Mouse (Mus musculus): ENCODE measurements around the gene Cxcl2.

The Cxcl2 gene

DNA sequence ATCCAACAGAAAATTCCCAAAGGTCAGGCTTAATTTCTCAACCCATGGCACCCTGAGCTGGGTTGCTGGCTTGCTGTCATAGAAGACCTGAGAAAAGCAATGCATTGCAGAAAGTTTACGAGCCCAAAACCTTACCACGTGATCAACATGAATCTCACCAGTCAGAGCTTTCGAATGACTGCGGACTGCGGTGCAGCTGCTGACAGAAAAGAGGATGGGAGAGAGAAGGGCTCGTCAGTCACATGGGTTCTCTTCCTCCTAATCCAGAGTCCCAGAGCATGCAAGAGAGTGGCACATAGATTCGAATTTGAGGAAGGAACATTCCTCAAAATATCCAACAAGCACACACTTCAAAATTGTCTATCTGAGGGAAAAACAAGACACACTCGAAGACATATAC lies 9.4 kb upstream of the Cxcl2 start:
- no peak for DNase-seq (ENCODE audit: low read depth, low spot score)

DNA sequence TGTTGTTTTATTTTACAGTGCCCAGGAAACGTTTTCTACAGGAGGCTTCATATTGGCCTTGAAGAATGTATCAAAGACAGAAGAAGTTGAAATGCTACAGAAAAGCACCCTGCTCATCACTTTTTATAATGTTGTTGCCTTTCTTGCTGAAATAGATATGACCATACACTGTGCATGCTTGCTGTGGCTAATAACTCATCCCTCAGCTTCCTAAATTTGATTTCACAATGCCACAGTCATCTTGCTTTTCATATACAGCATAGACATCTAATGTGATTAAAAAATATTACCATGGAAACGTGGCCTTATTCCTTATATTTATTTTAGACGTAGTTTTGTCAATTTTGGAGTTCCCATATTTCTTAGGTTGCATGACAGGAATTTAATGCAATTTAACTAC lies 6.2 kb upstream of the Cxcl2 start:
- no peak for DNase-seq (ENCODE audit: low read depth, low spot score)

DNA sequence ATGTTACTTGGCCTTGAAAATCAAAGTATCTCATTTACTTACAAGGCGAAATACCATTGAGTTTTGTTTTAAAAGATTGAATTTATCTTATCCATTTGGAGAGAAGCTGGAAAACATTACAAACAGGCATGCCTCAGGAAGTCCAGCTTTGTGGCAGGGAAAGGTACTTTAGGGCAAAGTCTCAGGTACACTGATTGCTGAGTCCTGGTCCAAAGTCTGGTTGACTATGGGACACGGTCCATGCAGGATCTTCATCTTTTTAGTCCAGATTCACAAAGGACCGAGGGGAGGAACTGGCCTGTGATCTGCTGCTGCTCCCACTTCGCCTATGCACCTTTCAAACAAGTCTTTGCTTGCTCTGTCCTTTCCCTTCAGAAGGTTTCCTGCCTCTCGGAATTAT lies 4.4 kb upstream of the Cxcl2 start:
- no peak for DNase-seq (ENCODE audit: low read depth, low spot score)

DNA sequence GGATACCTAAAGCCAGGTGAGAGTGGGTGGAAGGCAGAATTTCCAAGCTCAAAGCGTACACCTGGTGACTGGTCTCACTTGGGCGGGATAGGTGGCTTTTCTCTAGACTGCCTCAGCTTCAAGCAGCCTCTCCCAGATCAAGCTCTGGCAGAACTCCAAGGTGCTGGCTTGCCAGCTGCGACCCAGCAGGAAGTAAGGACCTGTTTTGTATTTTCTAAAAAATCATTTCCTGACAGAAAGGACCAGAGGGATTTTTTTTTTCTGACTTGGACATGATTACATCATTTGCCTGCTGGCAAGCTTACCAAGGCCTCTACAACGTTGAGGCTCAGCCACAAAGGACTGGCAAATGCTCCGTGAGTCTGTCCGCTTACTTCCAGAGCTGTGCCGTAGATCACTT lies 3.5 kb upstream of the Cxcl2 start:
- DNase-seq (ENCODE audit: low read depth, low spot score): no peak

DNA sequence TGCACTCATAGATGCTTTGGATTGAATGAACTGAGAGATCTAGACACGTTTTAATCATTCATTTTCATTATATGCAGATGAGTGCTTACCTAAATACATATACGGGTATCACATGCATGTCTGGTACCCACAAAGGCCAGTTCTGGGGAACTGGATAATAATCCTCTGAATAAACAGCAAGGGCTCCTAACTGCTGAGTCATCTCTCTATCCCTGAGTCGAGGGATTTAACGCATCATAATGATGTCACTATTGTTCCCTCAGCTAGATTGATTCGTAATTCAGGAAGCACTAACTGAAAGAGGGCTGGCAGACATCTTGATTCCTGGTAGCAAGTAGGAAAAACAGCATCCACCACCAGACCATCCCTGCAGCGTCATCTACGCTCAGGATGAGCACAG lies 3.0 kb upstream of the Cxcl2 start:
- DNase-seq (ENCODE audit: low read depth, low spot score): peak; percentile 24

DNA sequence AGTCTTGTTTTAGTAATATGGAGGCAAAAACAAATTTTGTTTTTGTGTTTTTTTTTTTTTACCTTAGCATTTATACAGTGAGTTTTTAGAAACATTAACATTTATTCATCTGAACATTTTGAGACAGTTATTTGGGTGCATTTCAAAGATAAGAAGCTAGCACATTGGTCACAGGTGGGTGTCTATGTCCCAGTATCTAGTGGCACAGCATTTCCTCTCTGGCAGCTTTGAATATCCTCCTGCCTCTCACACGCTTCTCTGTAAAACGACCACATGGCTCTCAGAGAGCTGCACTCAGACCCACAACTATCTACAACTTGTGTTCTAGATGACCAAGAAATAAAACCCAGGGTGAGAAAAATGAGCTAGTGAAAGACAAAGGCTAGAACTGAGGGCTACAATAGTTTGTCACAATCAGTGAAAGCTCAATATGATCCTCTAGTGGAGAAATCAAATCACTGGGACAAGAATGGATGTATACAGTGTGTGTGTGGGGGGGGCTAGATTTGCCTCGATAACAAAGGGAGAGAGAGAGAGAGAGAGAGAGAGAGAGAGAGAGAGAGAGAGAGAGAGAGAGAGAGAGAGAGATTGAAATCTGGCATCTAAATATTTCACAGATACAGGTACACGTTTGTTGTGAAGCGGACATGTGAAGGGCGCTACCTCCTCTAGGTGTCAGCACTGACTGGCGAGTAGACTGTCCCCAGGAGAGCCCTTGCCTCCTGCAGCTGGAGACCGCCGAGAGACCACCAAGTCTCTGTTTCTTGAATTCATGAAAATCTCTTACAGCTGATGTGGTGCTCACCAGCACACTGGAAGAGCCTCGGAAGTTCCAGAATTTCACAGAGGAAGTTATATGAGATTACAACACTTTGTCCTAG lies 1.1 kb upstream of the Cxcl2 start:
- DNase-seq (ENCODE audit: low read depth, low spot score): no peak

DNA sequence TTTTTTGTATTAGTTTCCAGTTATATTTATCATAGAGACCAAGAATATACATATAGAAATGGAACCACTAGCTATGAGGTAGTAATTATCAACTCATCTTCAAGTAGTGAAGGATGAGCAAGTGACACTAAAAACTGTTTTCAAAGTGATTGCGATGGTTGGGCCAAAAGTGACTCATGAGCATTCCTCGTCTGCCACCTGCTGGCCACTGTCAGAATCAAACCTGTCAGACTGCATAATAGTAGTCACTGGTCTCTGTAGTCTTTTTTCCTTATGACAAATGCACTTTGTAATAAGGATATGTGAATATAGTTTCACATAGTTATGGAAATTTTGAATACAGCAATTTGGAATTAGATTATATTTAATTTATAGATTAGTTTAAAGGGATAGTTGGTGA lies 5.3 kb downstream of the Cxcl2 start:
- DNase-seq (ENCODE audit: low read depth, low spot score): peak; percentile 74

DNA sequence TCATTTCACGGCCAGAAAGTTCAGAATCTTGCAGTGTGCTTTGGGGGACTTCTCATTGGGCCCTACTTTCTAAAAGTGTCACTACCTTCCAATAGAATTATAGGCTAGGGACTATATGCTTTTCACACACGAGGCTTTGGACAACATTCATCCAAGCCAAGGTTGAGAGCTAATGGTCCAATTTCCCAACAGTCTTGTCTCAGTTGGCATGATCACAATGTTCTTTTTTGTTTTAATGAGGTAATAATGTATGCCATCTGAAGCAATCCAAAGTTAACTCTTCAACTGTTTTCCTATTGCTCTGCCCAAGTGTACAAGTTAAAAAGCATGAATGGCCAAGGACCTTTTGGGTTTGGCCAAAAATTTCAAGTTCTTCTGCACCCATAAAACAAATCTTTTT lies 15.8 kb downstream of the Cxcl2 start:
- DNase-seq (ENCODE audit: low read depth, low spot score): no peak

DNA sequence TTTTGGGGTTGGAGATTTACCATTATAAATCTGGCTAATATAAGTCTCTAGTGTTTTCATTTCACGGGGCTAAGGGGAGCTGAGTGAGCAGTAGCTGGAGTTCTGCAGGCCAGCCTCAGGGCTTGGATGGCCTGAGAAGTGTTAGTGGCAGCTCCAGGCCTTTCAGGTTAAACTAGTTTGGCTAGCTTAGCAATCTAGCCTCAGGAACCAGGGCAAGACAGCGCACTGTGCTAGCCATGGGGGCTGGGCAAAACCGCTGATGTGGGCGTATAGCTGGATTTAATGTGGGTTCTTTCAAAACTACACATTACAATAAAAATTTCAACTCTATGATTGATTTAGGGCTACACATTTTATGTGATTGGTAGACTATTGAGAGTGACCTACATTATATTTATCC lies 19.3 kb downstream of the Cxcl2 start:
- DNase-seq (ENCODE audit: low read depth, low spot score): no peak

DNA sequence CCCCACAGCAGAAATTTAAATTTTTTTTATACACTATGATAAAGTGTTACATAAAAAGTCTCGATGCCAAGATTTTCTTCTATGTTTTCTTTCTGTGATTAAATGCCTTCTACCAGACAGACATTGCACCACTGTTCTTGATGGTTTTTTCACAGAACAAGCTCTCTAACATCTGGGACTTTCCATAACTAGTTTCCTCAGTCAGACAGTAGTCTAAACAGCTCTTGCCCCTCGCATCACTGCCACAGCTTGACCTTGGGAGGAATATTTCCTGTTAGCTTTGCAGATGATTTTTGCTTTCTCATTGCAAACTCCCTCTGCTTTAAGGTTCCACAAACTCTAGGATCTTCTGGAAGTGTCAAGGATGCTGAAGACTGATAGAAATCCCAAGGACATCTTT lies 26.9 kb downstream of the Cxcl2 start:
- no peak for DNase-seq (ENCODE audit: low read depth, low spot score)

DNA sequence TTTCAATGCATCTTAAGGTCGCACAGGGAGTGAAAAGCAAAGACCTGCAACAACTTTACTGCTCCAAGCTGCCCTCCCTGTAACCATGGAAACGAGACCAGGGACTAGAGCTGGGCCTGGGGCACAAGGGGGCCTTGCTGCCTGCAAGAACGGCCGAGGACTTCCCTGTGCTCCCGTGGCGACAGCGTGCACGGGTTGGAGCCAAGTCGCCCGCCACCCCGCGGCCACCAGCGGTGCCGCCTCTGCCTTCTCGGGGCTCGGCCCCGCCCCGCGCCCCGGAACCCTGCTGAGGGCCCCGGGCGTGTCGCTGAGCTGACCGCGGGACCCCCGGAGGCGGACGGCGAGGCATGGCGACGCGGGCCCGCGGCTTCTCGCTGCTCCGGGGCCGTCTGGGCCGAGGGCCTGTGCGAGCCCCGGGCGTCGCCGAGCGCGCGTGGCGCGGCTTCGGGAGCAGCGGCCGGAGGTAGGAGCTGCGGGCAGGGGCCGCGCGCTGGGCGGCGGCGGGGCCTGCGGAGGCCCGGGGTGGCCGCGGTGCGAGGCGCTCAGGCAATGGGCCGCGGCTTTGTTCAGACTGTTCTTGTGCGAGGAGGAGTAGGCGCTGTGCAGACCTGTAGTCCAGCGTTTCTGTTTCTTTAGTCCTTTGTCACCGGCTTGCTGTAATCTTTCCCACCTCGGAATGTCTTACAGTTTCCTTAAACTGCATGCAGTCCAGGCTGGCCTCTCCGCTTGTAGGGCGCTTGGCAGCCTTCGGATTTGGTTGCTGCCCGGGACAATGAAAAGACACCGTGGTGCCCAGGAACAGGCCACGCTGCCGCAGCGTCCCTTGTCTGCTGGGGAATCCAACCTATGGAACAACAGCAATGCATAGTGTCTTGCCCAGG lies 27.5 kb downstream of the Cxcl2 start, which contains the start of gene Mthfd2l:
Mthfd2l (plus strand) TSS at position 147 of the 881 bp plus-strand sequence.
- DNase-seq (ENCODE audit: low read depth, low spot score): peak; percentile 95

DNA sequence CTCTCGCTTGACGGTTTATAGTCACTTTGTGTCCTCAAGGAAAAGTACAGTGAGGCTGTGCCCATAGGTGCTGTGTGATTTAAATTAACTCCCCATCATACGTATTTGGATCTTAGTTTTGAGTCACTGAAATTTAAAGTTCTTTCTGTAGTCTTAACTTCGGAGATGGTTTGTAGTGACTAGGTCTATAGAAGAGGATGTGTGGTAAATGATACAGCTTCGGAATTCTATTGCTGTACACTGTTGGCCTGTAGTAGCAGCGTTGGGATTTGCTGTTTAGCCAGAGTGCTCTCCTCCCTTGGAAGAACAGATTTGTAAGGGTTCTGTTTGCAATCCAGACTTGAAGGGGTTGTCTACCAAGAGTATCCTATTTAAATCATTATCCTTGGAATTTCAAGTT lies 28.2 kb downstream of the Cxcl2 start:
- DNase-seq (ENCODE audit: low read depth, low spot score): no peak

DNA sequence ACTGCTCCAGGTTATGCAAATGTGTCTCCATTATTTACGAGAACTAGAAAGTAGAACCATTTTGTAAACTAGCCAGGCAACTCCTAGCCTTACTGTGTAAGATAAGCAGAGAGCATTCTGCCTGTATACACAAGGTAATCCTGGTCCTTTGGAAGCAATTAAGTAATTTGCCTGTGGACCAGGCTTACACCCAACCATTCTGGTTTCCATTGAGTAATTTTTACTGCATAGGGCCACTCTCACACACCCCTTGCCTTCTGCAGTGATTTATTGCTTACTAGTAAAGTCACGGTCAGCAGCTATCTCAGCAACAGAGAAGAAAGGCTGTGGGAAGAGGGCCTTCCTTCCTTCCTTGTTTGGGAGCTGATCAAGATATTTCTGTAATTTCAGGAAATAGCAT lies 33.0 kb downstream of the Cxcl2 start:
- no peak for DNase-seq (ENCODE audit: low read depth, low spot score)

DNA sequence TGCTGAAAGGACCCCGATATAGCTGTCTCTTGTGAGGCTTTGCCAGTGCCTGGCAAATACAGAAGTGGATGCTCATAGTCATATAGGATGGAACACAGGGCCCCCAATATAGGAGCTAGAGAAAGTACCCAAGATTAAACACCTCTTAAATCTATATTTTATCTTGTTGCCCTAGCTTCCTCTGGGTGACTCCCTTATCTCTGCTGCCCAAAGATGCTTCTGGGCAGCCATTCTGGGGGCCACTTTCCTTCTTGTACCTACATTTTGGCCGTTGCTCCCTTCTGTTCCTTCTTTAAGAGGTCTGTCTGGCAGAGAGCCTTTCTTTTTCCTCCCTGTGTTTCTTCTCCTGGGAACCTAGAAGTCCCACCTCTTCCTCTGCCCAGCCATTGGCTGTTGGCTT lies 41.8 kb downstream of the Cxcl2 start:
- no peak for DNase-seq (ENCODE audit: low read depth, low spot score)

DNA sequence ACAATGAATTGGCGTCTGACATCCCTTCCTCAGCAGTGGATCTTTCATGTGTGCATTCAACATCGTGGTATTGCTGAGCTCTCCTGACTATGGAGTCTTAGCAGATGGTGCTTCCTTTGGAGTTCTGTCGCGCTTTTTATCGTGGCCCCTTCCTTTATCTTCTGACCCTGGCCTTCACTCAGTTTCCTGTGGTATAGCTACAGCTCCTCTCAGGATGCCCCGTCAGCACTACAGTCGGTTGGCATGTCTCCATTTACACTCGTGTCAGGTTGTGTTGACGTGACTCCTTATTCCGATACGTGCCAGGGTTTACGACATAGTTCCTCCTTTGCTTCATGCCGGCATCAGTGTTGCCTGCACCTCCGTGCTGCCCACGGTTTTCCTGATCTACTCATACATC lies 45.8 kb downstream of the Cxcl2 start:
- no peak for DNase-seq (ENCODE audit: low read depth, low spot score)

DNA sequence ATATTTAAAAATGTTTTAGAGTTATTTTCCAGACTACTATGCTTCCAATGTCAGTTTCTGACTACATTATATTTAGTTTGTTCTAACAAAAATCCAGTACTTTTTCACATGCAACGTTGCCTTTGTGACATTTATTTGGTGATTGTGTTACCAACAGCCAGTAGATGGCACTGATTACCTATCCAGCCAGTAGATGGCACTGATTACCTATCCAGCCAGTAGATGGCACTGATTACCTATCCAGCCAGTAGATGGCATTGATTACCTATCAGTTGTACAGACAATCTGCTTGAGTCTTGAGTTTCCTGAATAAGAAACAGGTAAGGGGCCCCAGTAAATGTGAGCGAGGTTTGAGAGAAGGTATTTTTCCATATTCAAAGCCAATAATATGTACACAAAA lies 47.8 kb downstream of the Cxcl2 start:
- peak; percentile 17 for DNase-seq (ENCODE audit: low read depth, low spot score)

DNA sequence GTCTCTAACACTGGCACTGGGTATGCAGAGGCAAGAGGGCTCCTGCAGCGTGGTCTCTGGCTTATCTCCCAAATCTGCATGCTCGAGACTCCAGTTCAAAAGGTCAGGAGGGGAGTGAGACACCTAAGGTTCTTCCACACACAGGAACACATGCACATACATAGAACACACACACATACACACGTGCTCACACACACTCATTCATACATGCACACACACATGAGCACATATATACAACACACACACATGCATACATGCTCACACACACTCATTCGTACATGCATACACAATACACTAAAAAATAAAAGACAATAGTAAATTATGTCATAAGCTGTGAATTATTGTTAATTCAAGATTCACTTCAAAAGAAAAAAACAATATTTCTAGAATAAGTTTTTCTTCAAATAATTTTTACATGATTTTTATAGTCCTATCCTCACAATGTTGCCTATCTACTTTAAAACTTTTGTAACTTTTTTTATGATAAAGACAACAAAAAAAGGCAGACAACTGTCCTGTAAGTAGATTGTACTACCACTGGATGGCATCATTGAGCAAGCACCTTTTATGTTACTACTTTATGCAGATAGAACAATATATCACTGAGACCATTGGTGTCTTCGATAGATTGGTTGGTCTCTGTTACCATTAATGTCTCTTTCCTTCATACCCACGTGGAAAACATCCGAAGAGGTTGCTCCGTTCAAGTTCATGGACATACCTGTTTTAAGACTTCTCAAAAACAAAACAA lies 49.2 kb downstream of the Cxcl2 start:
- peak; percentile 35 for DNase-seq (ENCODE audit: low read depth, low spot score)
